8 mouse cellular contexts compared by ENCODE assay signal in genomic region chr4:126735382-126736000, GRCm38 (mm10). TPM values are rescaled to one million over a fixed set of nuclear protein-coding genes. Genes with fewer than 3 reads are reported as not detected.
DNase-seq lines count a peak whose midpoint lies in the region; ATAC-seq and TF ChIP-seq lines count a peak whose summit lies in the region.

No protein-coding gene starts in this region.

- H3K27me3 ChIP-seq in kidney, embryonic 16.5 days (ENCODE audit: insufficient read depth, low read length) = peaks cover 90% of the 10 kb centered on the region
- peaks cover 86% of the 10 kb centered on the region for H3K27me3 ChIP-seq in embryonic facial prominence, embryonic 14.5 days (replicated peaks; ENCODE audit: control insufficient read depth, insufficient read depth, low read length)
- peaks cover 89% of the 10 kb centered on the region for H3K27me3 ChIP-seq in intestine, postnatal 0 days (replicated peaks; ENCODE audit: control insufficient read depth, insufficient read depth, low read length)
- peaks cover 86% of the 10 kb centered on the region for H3K27me3 ChIP-seq in neural tube, embryonic 11.5 days (ENCODE audit: control insufficient read depth, insufficient read depth, low read length)

- H3K9me3 ChIP-seq in kidney, embryonic 16.5 days (ENCODE audit: low read length) = no peaks in the 10 kb centered on the region
- H3K9me3 ChIP-seq in embryonic facial prominence, embryonic 14.5 days (ENCODE audit: control insufficient read depth, low read length) = no peaks in the 10 kb centered on the region
- no peaks in the 10 kb centered on the region for H3K9me3 ChIP-seq in intestine, postnatal 0 days (ENCODE audit: control insufficient read depth)
- no peaks in the 10 kb centered on the region for H3K9me3 ChIP-seq in neural tube, embryonic 11.5 days (ENCODE audit: control insufficient read depth, low read length)

- no peaks in the 10 kb centered on the region for H3K36me3 ChIP-seq in kidney, embryonic 16.5 days (ENCODE audit: insufficient read depth, low read length)
- H3K36me3 ChIP-seq in embryonic facial prominence, embryonic 14.5 days (ENCODE audit: control insufficient read depth, insufficient read depth, low read length) = no peaks in the 10 kb centered on the region
- H3K36me3 ChIP-seq in intestine, postnatal 0 days (ENCODE audit: control insufficient read depth, insufficient read depth) = no peaks in the 10 kb centered on the region
- no peaks in the 10 kb centered on the region for H3K36me3 ChIP-seq in neural tube, embryonic 11.5 days (ENCODE audit: control insufficient read depth, insufficient read depth, low read length)

- H3K27ac ChIP-seq in kidney, embryonic 16.5 days (ENCODE audit: low read length) = no peak overlapping the region
- no peak overlapping the region for H3K27ac ChIP-seq in embryonic facial prominence, embryonic 14.5 days (replicated peaks; ENCODE audit: low read depth, low read length)
- no peak overlapping the region for H3K27ac ChIP-seq in intestine, postnatal 0 days (ENCODE audit: low read depth, low read length)
- H3K27ac ChIP-seq in neural tube, embryonic 11.5 days (ENCODE audit: low read depth, low read length) = no peak overlapping the region

- WGBS in kidney, embryonic 16.5 days = 2% methylated on average over 54 of the region's 62 CpGs
- WGBS in embryonic facial prominence, embryonic 14.5 days = 2% methylated on average over 20 of the region's 62 CpGs
- 2% methylated on average over 58 of the region's 62 CpGs for WGBS in intestine, postnatal 0 days
- 1% methylated on average over 55 of the region's 62 CpGs for WGBS in neural tube, embryonic 11.5 days

- intact Hi-C loops in left cerebral cortex, postnatal 36 days (cut with DNase I) = no loop called here

- ATAC-seq in kidney, embryonic 16.5 days (ENCODE audit: low FRiP score, low TSS enrichment) = peak; percentile 28; the same call in 1 of the 2 replicates
- ATAC-seq in embryonic facial prominence, embryonic 14.5 days (ENCODE audit: low read depth) = peak; percentile 16; the same call in 1 of the 2 replicates
- ATAC-seq in intestine, postnatal 0 days = 0 out of 2 replicates have a peak, but pooled peaks have one; percentile 28
- ATAC-seq in neural tube, embryonic 11.5 days (ENCODE audit: insufficient read depth, low FRiP score, low TSS enrichment) = 0 out of 2 replicates have a peak, but pooled peaks have one; percentile 9

- peak overlapping the region; percentile 41 for H3K4me3 ChIP-seq in kidney, embryonic 16.5 days (ENCODE audit: low read length)
- peak overlapping the region; percentile 38 for H3K4me3 ChIP-seq in embryonic facial prominence, embryonic 14.5 days (ENCODE audit: low read depth, low read length)
- peak overlapping the region; percentile 41 for H3K4me3 ChIP-seq in intestine, postnatal 0 days (ENCODE audit: low read depth, low read length)
- H3K4me3 ChIP-seq in neural tube, embryonic 11.5 days (ENCODE audit: low read depth, low read length) = peak overlapping the region; percentile 20

- no peak for DNase-seq in kidney, postnatal 25 days
- no peak for DNase-seq in embryonic facial prominence, embryonic 14.5 days (ENCODE audit: low spot score)
- DNase-seq in neural tube, embryonic 11.5 days (ENCODE audit: low spot score) = no peak
- no peak for DNase-seq in left cerebral cortex, postnatal 36 days (ENCODE audit: low spot score in 2 of 2)
- DNase-seq in cerebellum, adult 9-10 months = no peak
- no peak for DNase-seq in c-Kit-positive CD71-positive TER-119-positive erythroid progenitor cells, embryonic 14.5 days (ENCODE audit: low spot score)

- H3K4me2 ChIP-seq in kidney, embryonic 16.5 days (replicated peaks; ENCODE audit: low read depth, low read length) = peak overlapping the region; percentile 48
- peak overlapping the region; percentile 50 for H3K4me2 ChIP-seq in embryonic facial prominence, embryonic 14.5 days (ENCODE audit: low read depth, low read length)
- peak overlapping the region; percentile 67 for H3K4me2 ChIP-seq in intestine, postnatal 0 days (replicated peaks; ENCODE audit: low read depth)
- H3K4me2 ChIP-seq in neural tube, embryonic 11.5 days (ENCODE audit: low read depth) = peak overlapping the region; percentile 31; the same call in 1 of the 2 replicates

- TF ChIP-seq CTCF in intestine, postnatal 0 days (IDR thresholded peaks at IDR 0.05; ENCODE audit: low read depth) = no peak

- H3K9ac ChIP-seq in kidney, embryonic 16.5 days (replicated peaks; ENCODE audit: low read length) = 0 out of 2 replicates have a peak overlapping the region, but pooled peaks have one; percentile 14
- H3K9ac ChIP-seq in embryonic facial prominence, embryonic 14.5 days (ENCODE audit: low read depth, low read length) = peak overlapping the region; percentile 30
- 0 out of 2 replicates have a peak overlapping the region, but pooled peaks have one; percentile 22 for H3K9ac ChIP-seq in intestine, postnatal 0 days (ENCODE audit: low read depth, low read length)
- H3K9ac ChIP-seq in neural tube, embryonic 11.5 days (ENCODE audit: low read length) = 0 out of 2 replicates have a peak overlapping the region, but pooled peaks have one; percentile 14

- peaks cover 14% of the 10 kb centered on the region for H3K4me1 ChIP-seq in kidney, embryonic 16.5 days (ENCODE audit: insufficient read depth, low read length)
- H3K4me1 ChIP-seq in embryonic facial prominence, embryonic 14.5 days (ENCODE audit: control insufficient read depth, insufficient read depth, low read length) = no peaks in the 10 kb centered on the region
- H3K4me1 ChIP-seq in intestine, postnatal 0 days (replicated peaks; ENCODE audit: control insufficient read depth, insufficient read depth, low read length) = no peaks in the 10 kb centered on the region
- H3K4me1 ChIP-seq in neural tube, embryonic 11.5 days (ENCODE audit: control insufficient read depth, insufficient read depth, low read length) = no peaks in the 10 kb centered on the region; the same call in 1 of the 2 replicates

RNA-seq across cellular contexts. Expression of gene Tfap2e, which starts 0.5 kb away (rescaled TPM):
- polyA plus RNA-seq in kidney, embryonic 16.5 days (2015; fragmentation: Nextera tagmentation; extraction: Ambion mirVana) = not detected in 2 replicates
- polyA plus RNA-seq in embryonic facial prominence, embryonic 14.5 days (2014; fragmentation: Nextera tagmentation; extraction: Ambion mirVana) = 0.22 and 0.78 TPM in 2 replicates
- not detected in 2 replicates for polyA plus RNA-seq in intestine, postnatal 0 days (2015; fragmentation: Nextera tagmentation; extraction: Ambion mirVana)
- 0.11 TPM in 2 replicates for polyA plus RNA-seq in neural tube, embryonic 11.5 days (2014; fragmentation: Nextera tagmentation; extraction: Ambion mirVana)
- not detected for total RNA-seq in left cerebral cortex, postnatal 36 days (2021)

RNA-seq across cellular contexts. Expression of gene Ncdn, which starts 17.7 kb away (rescaled TPM):
- 28.8 and 33.0 TPM in 2 replicates for polyA plus RNA-seq in kidney, embryonic 16.5 days (2015; fragmentation: Nextera tagmentation; extraction: Ambion mirVana)
- polyA plus RNA-seq in embryonic facial prominence, embryonic 14.5 days (2014; fragmentation: Nextera tagmentation; extraction: Ambion mirVana) = 28.4 and 31.1 TPM in 2 replicates
- polyA plus RNA-seq in intestine, postnatal 0 days (2015; fragmentation: Nextera tagmentation; extraction: Ambion mirVana) = 13.5 and 14.0 TPM in 2 replicates
- polyA plus RNA-seq in neural tube, embryonic 11.5 days (2014; fragmentation: Nextera tagmentation; extraction: Ambion mirVana) = 39.8 and 41.9 TPM in 2 replicates
- total RNA-seq in left cerebral cortex, postnatal 36 days (2021) = 100 to 1,000 TPM; 924 to 951 TPM

RNA-seq across cellular contexts. Expression of gene AU040320, which starts 17.9 kb away (rescaled TPM):
- polyA plus RNA-seq in kidney, embryonic 16.5 days (2015; fragmentation: Nextera tagmentation; extraction: Ambion mirVana) = 25.4 and 25.6 TPM in 2 replicates
- polyA plus RNA-seq in embryonic facial prominence, embryonic 14.5 days (2014; fragmentation: Nextera tagmentation; extraction: Ambion mirVana) = 18.8 and 20.8 TPM in 2 replicates
- polyA plus RNA-seq in intestine, postnatal 0 days (2015; fragmentation: Nextera tagmentation; extraction: Ambion mirVana) = 68.7 and 77.6 TPM in 2 replicates
- polyA plus RNA-seq in neural tube, embryonic 11.5 days (2014; fragmentation: Nextera tagmentation; extraction: Ambion mirVana) = 32.4 and 34.2 TPM in 2 replicates
- 10 to 100 TPM; 53.7 to 56.7 TPM for total RNA-seq in left cerebral cortex, postnatal 36 days (2021)

RNA-seq across cellular contexts. Expression of gene Psmb2, which starts 58.1 kb away (rescaled TPM):
- 457 and 483 TPM in 2 replicates for polyA plus RNA-seq in kidney, embryonic 16.5 days (2015; fragmentation: Nextera tagmentation; extraction: Ambion mirVana)
- polyA plus RNA-seq in embryonic facial prominence, embryonic 14.5 days (2014; fragmentation: Nextera tagmentation; extraction: Ambion mirVana) = 465 and 479 TPM in 2 replicates
- 358 and 381 TPM in 2 replicates for polyA plus RNA-seq in intestine, postnatal 0 days (2015; fragmentation: Nextera tagmentation; extraction: Ambion mirVana)
- polyA plus RNA-seq in neural tube, embryonic 11.5 days (2014; fragmentation: Nextera tagmentation; extraction: Ambion mirVana) = 529 and 539 TPM in 2 replicates
- total RNA-seq in left cerebral cortex, postnatal 36 days (2021) = 100 to 1,000 TPM in 1 of 2 experiments, 10 to 100 TPM in 1; 95.5 to 100 TPM
